Mouse (Mus musculus) lung, postnatal 0 days (tissue): ENCODE results near the gene Sntb2. TPM values are rescaled to one million over a fixed set of nuclear protein-coding genes. Genes with fewer than 3 reads are reported as not detected.
"Not testable (repeated sequence)": the region's sequence is repeated elsewhere in the genome, so short reads cannot be mapped to it uniquely, and the experiment has no call there.

Experiments used
- ATAC-seq: fragments of 200-750 bp; cut with Nextera tagmentation; 2 replicates; pipeline ENCODE4 v1.8.0; 2017; ENCODE audit warnings: moderate library complexity
- DNase-seq: peaks from one replicate; pipeline ENCODE4 v3.0.0-alpha.2; 2016; ENCODE audit warnings: low spot score
- H3K27ac ChIP-seq: fragments of 300-500 bp; sonication (generic); 2 replicates; pipeline ENCODE4 v1.5.1; 2014; ENCODE audit warnings: antibody characterized with exemption, mild to moderate bottlenecking, low read length, mixed read lengths
- H3K27me3 ChIP-seq: fragments of 300-500 bp; sonication (generic); replicated peaks from 2 replicates; pipeline ENCODE4 v1.6.1; 2014; ENCODE audit warnings: low read length, mixed read lengths; ENCODE audit not compliant: insufficient read depth
- H3K36me3 ChIP-seq: fragments of 300-500 bp; sonication (generic); 2 replicates; pipeline ENCODE4 v1.6.1; 2014; ENCODE audit warnings: low read length, mixed read lengths; ENCODE audit not compliant: insufficient read depth
- H3K4me1 ChIP-seq: fragments of 300-500 bp; sonication (generic); 2 replicates; pipeline ENCODE4 v1.6.1; 2014; ENCODE audit warnings: antibody characterized with exemption, low read depth, low read length, mixed read lengths; ENCODE audit not compliant: insufficient read depth
- H3K4me2 ChIP-seq: fragments of 300-500 bp; sonication (generic); replicated peaks from 2 replicates; pipeline ENCODE4 v1.6.1; 2014; ENCODE audit warnings: low read depth, mild to moderate bottlenecking, low read length, moderate library complexity, mixed read lengths
- H3K4me3 ChIP-seq: fragments of 300-500 bp; sonication (generic); 2 replicates; pipeline ENCODE4 v1.5.1; 2014; ENCODE audit warnings: low read depth, low read length
- H3K9ac ChIP-seq: fragments of 300-500 bp; sonication (generic); replicated peaks from 2 replicates; pipeline ENCODE4 v1.6.1; 2014; ENCODE audit warnings: low read depth, mild to moderate bottlenecking
- H3K9me3 ChIP-seq: fragments of 300-500 bp; sonication (generic); 2 replicates; pipeline ENCODE4 v1.6.1; 2016; ENCODE audit warnings: low read length, mixed read lengths
- CTCF ChIP-seq: IDR thresholded peaks from 2 replicates; pipeline ENCODE4 v1.5.1; 2016; ENCODE audit warnings: antibody characterized with exemption, mild to moderate bottlenecking
- EP300 ChIP-seq: IDR thresholded peaks from 2 replicates; pipeline ENCODE4 v1.6.1; 2016; ENCODE audit warnings: antibody characterized with exemption, mild to moderate bottlenecking, control low read depth
- WGBS: fragments of 180-500 bp; shearing (Covaris S2); extraction: QIAGEN DNeasy Blood & Tissue Kit; methylation state at CpG from one replicate; pipeline ENCODE4 v1.1.7; 2014; 5-methylcytosine and 5-hydroxymethylcytosine counted together
- polyA plus RNA-seq: library from polyadenylated mRNA; unstranded; fragments of >200 nt; fragmentation: Nextera tagmentation; extraction: Ambion mirVana; gene quantifications from 2 replicates; pipeline ENCODE4 v1.2.1, GENCODE M21; 2015

The Sntb2 gene
- polyA plus RNA-seq, 1 experiment from 2014 or later = 13.4 TPM

- 56% methylated on average over 4 of the region's 4 CpGs for WGBS
- H3K4me3 ChIP-seq = no peak overlapping the region
- H3K9me3 ChIP-seq = no peaks in the 10 kb centered on the region
- no peaks in the 10 kb centered on the region for H3K27me3 ChIP-seq
- ATAC-seq (no peak; the same call in 1 of the 2 replicates), DNase-seq (peak; percentile 54)
- H3K36me3 ChIP-seq = peaks cover 2% of the 10 kb centered on the region; the same call in 1 of the 2 replicates
- no peak overlapping the region for H3K4me2 ChIP-seq
- H3K9ac ChIP-seq = no peak overlapping the region
- H3K4me1 ChIP-seq = 0 out of 2 replicates have a peak, but pooled peaks cover under 1% of the 10 kb centered on the region
- H3K27ac ChIP-seq = no peak overlapping the region
- peak; percentile 68 for TF ChIP-seq CTCF
- TF ChIP-seq EP300 = no peak
These were observed 8.3 kb upstream of the Sntb2 start for GRCm38 (mm10) chr8:106927247-106927646.

- not testable (repeated sequence) for ATAC-seq, H3K27ac ChIP-seq
- 90% methylated on average over 10 of the region's 11 CpGs for WGBS
These were observed 7.4 kb upstream of the Sntb2 start for GRCm38 (mm10) chr8:106928182-106928581.

DNA sequence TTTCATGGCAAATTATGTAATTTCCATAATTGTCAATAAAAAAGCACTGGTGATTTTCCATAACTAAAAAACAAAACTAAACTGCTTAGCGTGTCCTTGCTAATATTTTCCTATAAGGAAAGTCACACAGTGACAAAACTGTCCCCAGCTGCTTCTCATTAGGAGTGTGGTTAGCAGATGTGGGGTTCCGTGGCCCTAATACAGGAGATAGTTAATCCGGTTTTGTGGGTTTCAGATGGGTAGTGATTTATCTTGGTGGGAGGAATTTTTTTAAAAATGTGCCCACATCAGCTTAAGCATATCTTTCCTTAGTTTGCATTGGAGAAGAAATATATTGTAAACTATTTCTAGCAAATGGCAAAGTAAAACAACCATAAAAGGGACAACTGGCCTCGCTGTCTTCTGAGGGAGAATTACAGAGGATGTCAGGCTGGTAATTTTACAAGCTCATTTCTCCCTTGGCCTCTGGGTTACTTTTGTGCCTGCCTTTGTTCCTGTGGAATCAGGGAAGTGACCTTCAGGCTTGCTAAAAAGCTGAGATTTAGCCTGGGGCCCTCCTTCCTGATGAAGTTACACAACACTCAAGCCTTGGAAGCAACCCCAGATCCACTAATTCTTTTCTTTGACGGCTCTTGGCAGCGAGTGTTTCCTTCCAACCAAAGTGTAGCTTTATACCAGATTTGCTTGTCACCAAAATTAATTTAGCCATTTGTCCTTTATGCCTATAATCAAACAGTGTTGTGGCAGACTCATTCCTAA, 6.2 kb upstream of the Sntb2 start:
- H3K4me1 ChIP-seq = peaks cover 4% of the 10 kb centered on the region; the same call in 1 of the 2 replicates
- whole genome bisulfite sequencing = 25% methylated on average over 6 of the region's 6 CpGs

More at GRCm38 (mm10) chr8:106928182-106928581, 7.4 kb upstream of the Sntb2 start:
- not testable (repeated sequence) for H3K9ac ChIP-seq, H3K36me3 ChIP-seq, H3K4me1 ChIP-seq, H3K9me3 ChIP-seq, H3K4me2 ChIP-seq, H3K27me3 ChIP-seq, H3K4me3 ChIP-seq, DNase-seq

DNA sequence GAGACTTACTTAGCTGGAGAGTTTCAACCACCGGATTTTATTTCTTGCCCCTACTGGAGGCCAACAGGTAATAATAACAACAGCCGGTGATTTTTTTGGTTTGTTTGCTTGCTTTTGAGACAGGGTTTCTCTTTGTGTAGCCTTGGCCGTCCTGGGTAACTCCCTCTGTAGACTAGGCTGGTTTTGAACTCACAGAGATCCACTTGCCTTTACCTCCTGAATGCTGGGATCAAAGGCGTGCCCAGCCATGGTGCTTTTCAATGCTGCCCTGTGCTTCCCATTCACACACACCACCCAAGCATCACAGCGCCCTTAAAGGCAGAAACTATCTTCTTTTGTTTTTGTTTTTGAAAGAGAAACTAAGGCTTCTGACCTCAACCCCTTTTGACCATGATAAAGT, 5.6 kb upstream of the Sntb2 start:
- Histone ChIP-seq H3K4me1 (peaks cover 4% of the 10 kb centered on the region; the same call in 1 of the 2 replicates), H3K4me2 (no peak overlapping the region), H3K27ac (peak overlapping the region; percentile 59; the same call in 1 of the 2 replicates), H3K4me3 (no peak overlapping the region), H3K9ac (no peak overlapping the region), H3K9me3 (no peaks in the 10 kb centered on the region), H3K36me3 (no peaks in the 10 kb centered on the region), H3K27me3 (no peaks in the 10 kb centered on the region)
- DNase-seq (no peak), ATAC-seq (no peak)
- WGBS = 57% methylated on average over 5 of the region's 5 CpGs
- TF ChIP-seq EP300 = no peak
- TF ChIP-seq CTCF = no peak

More for the DNA sequence above, 6.2 kb upstream of the Sntb2 start:
- Histone ChIP-seq H3K27ac (peak overlapping the region; percentile 59), H3K9me3 (no peaks in the 10 kb centered on the region), H3K36me3 (no peaks in the 10 kb centered on the region), H3K4me3 (no peak overlapping the region), H3K27me3 (no peaks in the 10 kb centered on the region), H3K9ac (no peak overlapping the region), H3K4me2 (no peak overlapping the region)
- no peak for TF ChIP-seq CTCF
- peak; percentile 34; the same call in 1 of the 2 replicates for TF ChIP-seq EP300
- peak; percentile 88 for DNase-seq
- ATAC-seq = peak; percentile 57

- H3K27ac ChIP-seq = no peak overlapping the region
- peak; percentile 39 for DNase-seq
- peak overlapping the region; percentile 15; the same call in 1 of the 2 replicates for H3K4me3 ChIP-seq
- H3K9me3 ChIP-seq = no peaks in the 10 kb centered on the region
- H3K36me3 ChIP-seq = no peaks in the 10 kb centered on the region
- H3K9ac ChIP-seq = no peak overlapping the region
- WGBS = 9% methylated on average over 22 of the region's 22 CpGs
- ATAC-seq = no peak
- H3K4me2 ChIP-seq = peak overlapping the region; percentile 49
- TF ChIP-seq EP300 = no peak
- no peak for TF ChIP-seq CTCF
- H3K27me3 ChIP-seq = no peaks in the 10 kb centered on the region
- peaks cover 12% of the 10 kb centered on the region; the same call in 1 of the 2 replicates for H3K4me1 ChIP-seq
These were observed 3.0 kb upstream of the Sntb2 start for GRCm38 (mm10) chr8:106932376-106933065.

DNA sequence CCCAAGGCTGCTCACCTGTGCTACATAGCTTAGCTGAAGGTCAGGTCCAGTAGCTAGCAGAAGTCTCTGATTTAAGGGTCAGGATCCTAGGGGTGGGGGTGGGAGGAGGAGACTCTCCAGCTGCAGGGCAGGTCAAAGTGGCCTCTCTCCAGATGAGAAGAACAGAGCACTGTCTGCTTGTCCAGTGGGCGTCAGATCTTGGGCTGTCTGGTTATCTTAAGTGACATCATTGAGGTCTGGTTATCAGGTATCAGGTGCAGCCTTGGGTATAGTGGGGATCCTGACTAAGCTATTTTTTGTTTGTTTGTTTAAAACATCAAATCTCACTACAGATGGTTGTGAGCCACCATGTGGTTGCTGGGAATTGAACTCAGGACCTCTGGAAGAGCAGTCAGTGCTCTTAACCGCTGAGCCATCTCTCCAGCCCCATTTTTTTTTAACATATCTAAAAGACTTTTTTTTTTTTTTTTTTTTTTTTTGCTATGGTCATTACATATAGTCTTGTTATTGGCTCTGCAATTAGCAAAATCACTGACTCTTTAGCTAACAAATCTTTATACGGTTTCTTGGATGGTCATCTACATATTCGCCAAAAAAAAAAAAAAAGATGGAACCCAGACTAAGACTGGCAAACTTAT, 1.9 kb upstream of the Sntb2 start:
- DNase-seq (no peak), ATAC-seq (no peak)
- TF ChIP-seq CTCF = no peak
- TF ChIP-seq EP300 = no peak
- Histone ChIP-seq H3K4me2 (no peak overlapping the region), H3K9me3 (no peaks in the 10 kb centered on the region), H3K9ac (no peak overlapping the region), H3K27ac (no peak overlapping the region), H3K4me3 (no peak overlapping the region), H3K27me3 (no peaks in the 10 kb centered on the region), H3K4me1 (peaks cover 16% of the 10 kb centered on the region; the same call in 1 of the 2 replicates), H3K36me3 (no peaks in the 10 kb centered on the region)
- 93% methylated on average over 4 of the region's 4 CpGs for WGBS
